Mouse (Mus musculus): ENCODE measurements at regions not wholly inside any gene's neighbourhood (a gene's known extent, or its start where the extent isn't known, plus 50 kb on each side); places are given as distances from the start of the nearest gene placed in this dataset.
"Not testable (repeated sequence)": the region's sequence is repeated elsewhere in the genome, so short reads cannot be mapped to it uniquely, and the experiment has no call there.

GRCm38 (mm10) chr17:13549975-13550895 lies 195.9 kb downstream of the Tcp10c start:
- 0 out of 2 replicates have a peak, but pooled peaks have one; percentile 6 for ATAC-seq (replicated peaks; ENCODE audit: poor library complexity, severe bottlenecking)

- ATAC-seq (replicated peaks; ENCODE audit: poor library complexity, severe bottlenecking): peak; percentile 8
Observed at GRCm38 (mm10) chr17:13550896-13551267, 196.5 kb downstream of the Tcp10c start.

- peak; percentile 66 for ATAC-seq (replicated peaks; ENCODE audit: poor library complexity, severe bottlenecking)
Observed at GRCm38 (mm10) chr17:13551693-13552404, 197.5 kb downstream of the Tcp10c start.

GRCm38 (mm10) chr17:13552840-13553239 lies 198.5 kb downstream of the Tcp10c start:
- ATAC-seq (replicated peaks; ENCODE audit: poor library complexity, severe bottlenecking): peak; percentile 31

GRCm38 (mm10) chr17:13555311-13556059 lies 201.1 kb downstream of the Tcp10c start:
- ATAC-seq (replicated peaks; ENCODE audit: poor library complexity, severe bottlenecking): not testable (repeated sequence)

- ATAC-seq (replicated peaks; ENCODE audit: poor library complexity, severe bottlenecking): not testable (repeated sequence)
Observed at GRCm38 (mm10) chr17:13556060-13556660, 201.8 kb downstream of the Tcp10c start.

- ATAC-seq (replicated peaks; ENCODE audit: poor library complexity, severe bottlenecking): no peak
Observed at GRCm38 (mm10) chr17:13558863-13559262, 201.5 kb upstream of the Afdn start.

- ATAC-seq (replicated peaks; ENCODE audit: poor library complexity, severe bottlenecking): no peak
Observed at GRCm38 (mm10) chr17:13561342-13561741, 199.0 kb upstream of the Afdn start.

GRCm38 (mm10) chr17:13562974-13563373 lies 197.4 kb upstream of the Afdn start:
- no peak for ATAC-seq (replicated peaks; ENCODE audit: poor library complexity, severe bottlenecking)

GRCm38 (mm10) chr17:13564800-13565199 lies 195.5 kb upstream of the Afdn start:
- no peak for ATAC-seq (replicated peaks; ENCODE audit: poor library complexity, severe bottlenecking)

- no peak for ATAC-seq (replicated peaks; ENCODE audit: poor library complexity, severe bottlenecking)
Observed at GRCm38 (mm10) chr17:13566680-13567079, 193.7 kb upstream of the Afdn start.

- no peak for ATAC-seq (replicated peaks; ENCODE audit: poor library complexity, severe bottlenecking)
Observed at GRCm38 (mm10) chr17:13567183-13567582, 193.2 kb upstream of the Afdn start.

GRCm38 (mm10) chr17:13570796-13571195 lies 189.5 kb upstream of the Afdn start:
- no peak for ATAC-seq (replicated peaks; ENCODE audit: poor library complexity, severe bottlenecking)

GRCm38 (mm10) chr17:13572204-13572833 lies 188.0 kb upstream of the Afdn start:
- ATAC-seq (replicated peaks; ENCODE audit: poor library complexity, severe bottlenecking): no peak; the same call in 1 of the 2 replicates

GRCm38 (mm10) chr17:13573036-13573435 lies 187.3 kb upstream of the Afdn start:
- peak; percentile 70 for ATAC-seq (replicated peaks; ENCODE audit: poor library complexity, severe bottlenecking)

- peak; percentile 31 for ATAC-seq (replicated peaks; ENCODE audit: poor library complexity, severe bottlenecking)
Observed at GRCm38 (mm10) chr17:13574122-13574521, 186.2 kb upstream of the Afdn start.

GRCm38 (mm10) chr17:13574682-13575444 lies 185.5 kb upstream of the Afdn start:
- no peak for ATAC-seq (replicated peaks; ENCODE audit: poor library complexity, severe bottlenecking)

- no peak for ATAC-seq (replicated peaks; ENCODE audit: poor library complexity, severe bottlenecking)
Observed at GRCm38 (mm10) chr17:13577798-13578197, 182.5 kb upstream of the Afdn start.
